Mouse (Mus musculus): ENCODE results near the gene Rabepk. TPM values are rescaled to one million over a fixed set of nuclear protein-coding genes. Genes with fewer than 3 reads are reported as not detected.
A peak's percentile ranks its signal among the peaks of the same experiment; 100 is the strongest.
"Not testable (repeated sequence)": the region's sequence is repeated elsewhere in the genome, so short reads cannot be mapped to it uniquely, and the experiment has no call there.

The Rabepk gene
- polyA plus RNA-seq, 1 experiment from 2014 or later: 19.6 TPM

- H3K27me3 ChIP-seq (replicated peaks; ENCODE audit: control insufficient read depth, insufficient read depth, low read length): no peaks in the 10 kb centered on the region
- no peak for TF ChIP-seq CTCF (IDR thresholded peaks at IDR 0.05; ENCODE audit: low read depth)
- no peaks in the 10 kb centered on the region for H3K4me1 ChIP-seq (replicated peaks; ENCODE audit: control insufficient read depth, insufficient read depth, low read length)
- no peak overlapping the region for H3K27ac ChIP-seq (ENCODE audit: low read depth, low read length)
- ATAC-seq: no peak
- 90% methylated on average over 17 of the region's 17 CpGs for WGBS
- H3K4me2 ChIP-seq (replicated peaks; ENCODE audit: low read depth): no peak overlapping the region
- H3K36me3 ChIP-seq (ENCODE audit: control insufficient read depth, insufficient read depth): no peaks in the 10 kb centered on the region
- H3K4me3 ChIP-seq (ENCODE audit: low read depth, low read length): no peak overlapping the region
- H3K9ac ChIP-seq (ENCODE audit: low read depth, low read length): no peak overlapping the region
- H3K9me3 ChIP-seq (ENCODE audit: control insufficient read depth): no peaks in the 10 kb centered on the region; the same call in 1 of the 2 replicates
These were observed 33.9 kb upstream of the Rabepk start for GRCm38 (mm10) chr2:34833624-34834023.

GRCm38 (mm10) chr2:34832766-34833457 lies 33.2 kb upstream of the Rabepk start, which contains the start of gene Gm34653:
Gene Gm34653, plus strand, starts transcription at chr2:34833007.
- H3K9me3 ChIP-seq (ENCODE audit: control insufficient read depth); H3K27ac ChIP-seq (ENCODE audit: low read depth, low read length); H3K4me3 ChIP-seq (ENCODE audit: low read depth, low read length); H3K36me3 ChIP-seq (ENCODE audit: control insufficient read depth, insufficient read depth); H3K9ac ChIP-seq (ENCODE audit: low read depth, low read length); H3K4me1 ChIP-seq (replicated peaks; ENCODE audit: control insufficient read depth, insufficient read depth, low read length); H3K4me2 ChIP-seq (replicated peaks; ENCODE audit: low read depth); ATAC-seq; H3K27me3 ChIP-seq (replicated peaks; ENCODE audit: control insufficient read depth, insufficient read depth, low read length): not testable (repeated sequence)
- 64% methylated on average over 11 of the region's 11 CpGs for WGBS

- H3K27me3 ChIP-seq (replicated peaks; ENCODE audit: control insufficient read depth, insufficient read depth, low read length); H3K4me2 ChIP-seq (replicated peaks; ENCODE audit: low read depth); H3K9me3 ChIP-seq (ENCODE audit: control insufficient read depth); H3K27ac ChIP-seq (ENCODE audit: low read depth, low read length); H3K36me3 ChIP-seq (ENCODE audit: control insufficient read depth, insufficient read depth); H3K4me1 ChIP-seq (replicated peaks; ENCODE audit: control insufficient read depth, insufficient read depth, low read length); H3K4me3 ChIP-seq (ENCODE audit: low read depth, low read length); ATAC-seq; H3K9ac ChIP-seq (ENCODE audit: low read depth, low read length): not testable (repeated sequence)
- 95% methylated on average over 16 of the region's 17 CpGs for WGBS
These were observed 30.4 kb upstream of the Rabepk start for GRCm38 (mm10) chr2:34830066-34830465.

- ATAC-seq: no peak
- WGBS: 71% methylated on average over 1 of the region's 1 CpGs
- no peak for TF ChIP-seq CTCF (IDR thresholded peaks at IDR 0.05; ENCODE audit: low read depth)
- Histone ChIP-seq H3K4me1 (replicated peaks; ENCODE audit: control insufficient read depth, insufficient read depth, low read length) (0 out of 2 replicates have a peak, but pooled peaks cover 9% of the 10 kb centered on the region), H3K9ac (ENCODE audit: low read depth, low read length) (no peak overlapping the region), H3K36me3 (ENCODE audit: control insufficient read depth, insufficient read depth) (no peaks in the 10 kb centered on the region), H3K4me2 (replicated peaks; ENCODE audit: low read depth) (no peak overlapping the region), H3K4me3 (ENCODE audit: low read depth, low read length) (no peak overlapping the region), H3K27ac (ENCODE audit: low read depth, low read length) (no peak overlapping the region), H3K27me3 (replicated peaks; ENCODE audit: control insufficient read depth, insufficient read depth, low read length) (no peaks in the 10 kb centered on the region), H3K9me3 (ENCODE audit: control insufficient read depth) (no peaks in the 10 kb centered on the region)
These were observed 28.3 kb upstream of the Rabepk start for GRCm38 (mm10) chr2:34828026-34828425.

- no peak for TF ChIP-seq CTCF (IDR thresholded peaks at IDR 0.05; ENCODE audit: low read depth)
- Histone ChIP-seq H3K9me3 (ENCODE audit: control insufficient read depth) (no peaks in the 10 kb centered on the region), H3K27me3 (replicated peaks; ENCODE audit: control insufficient read depth, insufficient read depth, low read length) (no peaks in the 10 kb centered on the region), H3K27ac (ENCODE audit: low read depth, low read length) (no peak overlapping the region), H3K4me2 (replicated peaks; ENCODE audit: low read depth) (no peak overlapping the region), H3K9ac (ENCODE audit: low read depth, low read length) (no peak overlapping the region), H3K4me1 (replicated peaks; ENCODE audit: control insufficient read depth, insufficient read depth, low read length) (0 out of 2 replicates have a peak, but pooled peaks cover 9% of the 10 kb centered on the region), H3K4me3 (ENCODE audit: low read depth, low read length) (no peak overlapping the region), H3K36me3 (ENCODE audit: control insufficient read depth, insufficient read depth) (no peaks in the 10 kb centered on the region)
- WGBS: 84% methylated on average over 4 of the region's 4 CpGs
- ATAC-seq: no peak
These were observed 27.9 kb upstream of the Rabepk start for GRCm38 (mm10) chr2:34827591-34827990.

GRCm38 (mm10) chr2:34826460-34827231 lies 26.9 kb upstream of the Rabepk start:
- H3K27ac ChIP-seq (ENCODE audit: low read depth, low read length): peak overlapping the region; percentile 88; the same call in 1 of the 2 replicates
- no peaks in the 10 kb centered on the region for H3K27me3 ChIP-seq (replicated peaks; ENCODE audit: control insufficient read depth, insufficient read depth, low read length)
- peak overlapping the region; percentile 75 for H3K4me2 ChIP-seq (replicated peaks; ENCODE audit: low read depth)
- 36% methylated on average over 20 of the region's 21 CpGs for WGBS
- TF ChIP-seq CTCF (IDR thresholded peaks at IDR 0.05; ENCODE audit: low read depth): no peak
- H3K4me3 ChIP-seq (ENCODE audit: low read depth, low read length): peak overlapping the region; percentile 95
- peak; percentile 11; the same call in 1 of the 2 replicates for ATAC-seq
- H3K36me3 ChIP-seq (ENCODE audit: control insufficient read depth, insufficient read depth): no peaks in the 10 kb centered on the region
- H3K9ac ChIP-seq (ENCODE audit: low read depth, low read length): peak overlapping the region; percentile 98
- H3K9me3 ChIP-seq (ENCODE audit: control insufficient read depth): no peaks in the 10 kb centered on the region
- 0 out of 2 replicates have a peak, but pooled peaks cover 9% of the 10 kb centered on the region for H3K4me1 ChIP-seq (replicated peaks; ENCODE audit: control insufficient read depth, insufficient read depth, low read length)
